Mouse (Mus musculus) neural tube, embryonic 15.5 days (tissue): ENCODE results near the gene Sgcg. TPM values are rescaled to one million over a fixed set of nuclear protein-coding genes. Genes with fewer than 3 reads are reported as not detected.

Source experiments
- ATAC-seq: fragments of 200-750 bp; cut with Nextera tagmentation; 2 replicates; pipeline ENCODE4 v1.8.0; 2017; ENCODE audit warnings: mild to moderate bottlenecking, moderate TSS enrichment, moderate library complexity; ENCODE audit not compliant: low FRiP score
- H3K27ac ChIP-seq: fragments of 300-500 bp; sonication (generic); replicated peaks from 2 replicates; pipeline ENCODE4 v1.5.1; 2015; ENCODE audit warnings: mild to moderate bottlenecking, inconsistent platforms
- H3K27me3 ChIP-seq: fragments of 300-500 bp; sonication (generic); replicated peaks from 2 replicates; pipeline ENCODE4 v1.6.1; 2015; ENCODE audit warnings: inconsistent platforms
- H3K36me3 ChIP-seq: fragments of 300-500 bp; sonication (generic); 2 replicates; pipeline ENCODE4 v1.6.1; 2015; ENCODE audit warnings: inconsistent platforms
- H3K4me1 ChIP-seq: fragments of 300-500 bp; sonication (generic); 2 replicates; pipeline ENCODE4 v1.6.1; 2015; ENCODE audit warnings: inconsistent platforms
- H3K4me2 ChIP-seq: fragments of 300-500 bp; sonication (generic); 2 replicates; pipeline ENCODE4 v1.6.1; 2015; ENCODE audit warnings: inconsistent platforms, mild to moderate bottlenecking, moderate library complexity
- H3K4me3 ChIP-seq: fragments of 300-500 bp; sonication (generic); replicated peaks from 2 replicates; pipeline ENCODE4 v1.5.1; 2015; ENCODE audit warnings: mild to moderate bottlenecking, inconsistent platforms
- H3K9ac ChIP-seq: fragments of 300-500 bp; sonication (generic); replicated peaks from 2 replicates; pipeline ENCODE4 v1.6.1; 2015; ENCODE audit warnings: mild to moderate bottlenecking, inconsistent platforms
- H3K9me3 ChIP-seq: fragments of 300-500 bp; sonication (generic); replicated peaks from 2 replicates; pipeline ENCODE4 v1.6.1; 2016; ENCODE audit warnings: inconsistent platforms
- WGBS: fragments of 180-500 bp; shearing (Covaris S2); methylation state at CpG from one replicate; pipeline ENCODE4 v1.1.7; 2015; ENCODE audit warnings: mixed read lengths; 5-methylcytosine and 5-hydroxymethylcytosine counted together
- polyA plus RNA-seq: library from polyadenylated mRNA; unstranded; fragments of >200 nt; fragmentation: Nextera tagmentation; extraction: Ambion mirVana; gene quantifications from 2 replicates; pipeline ENCODE4 v1.2.1, GENCODE M21; 2015

Sgcg gene
- polyA plus RNA-seq, 1 experiment from 2014 or later, result 1.0 TPM

GRCm38 (mm10) chr14:61229763-61230162, 28.5 kb downstream of the Sgcg start:
- no peak for ATAC-seq
- Histone ChIP-seq H3K36me3 (no peaks in the 10 kb centered on the region), H3K4me3 (no peak overlapping the region), H3K27me3 (no peaks in the 10 kb centered on the region), H3K9ac (no peak overlapping the region), H3K4me1 (no peaks in the 10 kb centered on the region), H3K27ac (no peak overlapping the region), H3K4me2 (no peak overlapping the region), H3K9me3 (no peaks in the 10 kb centered on the region)
- 90% methylated on average over 5 of the region's 5 CpGs for WGBS

DNA sequence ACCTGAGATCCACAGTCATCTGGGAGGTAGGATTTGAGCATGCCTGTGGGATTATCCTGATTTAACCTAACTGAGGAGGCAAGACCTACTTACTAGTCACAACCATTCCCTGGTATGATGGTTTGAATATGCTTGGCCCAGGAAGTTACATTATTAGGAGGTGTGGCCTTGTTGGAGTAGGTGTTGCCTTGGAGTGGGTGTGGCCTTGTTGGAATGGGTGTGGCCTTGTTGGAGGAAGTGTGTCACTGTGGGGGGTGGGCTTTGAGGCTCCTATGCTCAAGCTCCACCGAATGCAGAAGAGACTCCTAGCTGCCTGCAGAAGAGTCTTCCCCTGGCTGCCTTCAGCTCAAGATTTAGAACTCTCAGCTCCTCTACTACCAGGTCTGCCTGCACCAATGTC, 32.1 kb downstream of the Sgcg start:
- no peak overlapping the region for H3K4me3 ChIP-seq
- H3K4me2 ChIP-seq, result no peak overlapping the region
- no peak overlapping the region for H3K9ac ChIP-seq
- ATAC-seq, result no peak
- no peaks in the 10 kb centered on the region for H3K4me1 ChIP-seq
- H3K27me3 ChIP-seq, result no peaks in the 10 kb centered on the region
- H3K27ac ChIP-seq, result no peak overlapping the region
- 79% methylated on average over 1 of the region's 1 CpGs for WGBS
- H3K36me3 ChIP-seq, result no peaks in the 10 kb centered on the region
- H3K9me3 ChIP-seq, result no peaks in the 10 kb centered on the region

DNA sequence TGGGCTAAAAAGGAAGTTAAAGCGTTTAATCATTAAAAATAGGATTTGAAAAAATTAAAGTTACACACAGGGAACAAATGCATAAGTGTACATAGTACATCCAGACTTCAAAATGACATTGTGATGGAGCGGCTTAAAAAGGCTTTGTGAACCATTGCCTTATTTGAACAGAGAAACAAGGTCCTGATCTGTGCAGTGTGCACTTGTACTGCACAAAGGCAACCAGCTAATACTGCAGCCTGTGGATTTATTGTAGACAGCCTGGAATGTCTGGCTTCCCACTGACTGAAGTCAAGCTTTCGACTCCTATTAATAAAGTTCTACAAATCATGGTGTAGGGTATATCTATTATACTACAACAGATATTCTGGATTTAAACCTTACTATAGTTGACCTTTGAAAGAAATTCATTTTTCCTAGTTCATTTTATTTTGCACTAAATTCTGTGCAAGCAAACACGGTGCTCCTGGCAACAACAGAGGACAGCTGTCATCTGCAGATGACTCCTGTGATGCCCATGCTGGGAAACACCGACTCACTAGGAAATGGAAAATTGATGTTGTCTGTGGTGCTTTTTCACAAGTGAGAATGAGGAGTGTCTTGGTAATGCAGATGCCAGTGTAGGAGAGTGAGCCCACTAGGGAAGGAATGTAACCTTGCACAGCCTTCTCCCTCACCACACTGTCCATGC, 33.8 kb downstream of the Sgcg start:
- Histone ChIP-seq H3K9ac (no peak overlapping the region), H3K4me3 (no peak overlapping the region), H3K27me3 (no peaks in the 10 kb centered on the region), H3K36me3 (no peaks in the 10 kb centered on the region), H3K9me3 (no peaks in the 10 kb centered on the region), H3K4me1 (no peaks in the 10 kb centered on the region), H3K27ac (no peak overlapping the region), H3K4me2 (no peak overlapping the region)
- 75% methylated on average over 5 of the region's 5 CpGs for WGBS
- no peak for ATAC-seq

- Histone ChIP-seq H3K4me2 (no peak overlapping the region), H3K9me3 (no peaks in the 10 kb centered on the region), H3K36me3 (no peaks in the 10 kb centered on the region), H3K4me1 (no peaks in the 10 kb centered on the region), H3K27ac (no peak overlapping the region), H3K9ac (no peak overlapping the region), H3K4me3 (no peak overlapping the region), H3K27me3 (no peaks in the 10 kb centered on the region)
- no peak for ATAC-seq
- WGBS, result 72% methylated on average over 4 of the region's 4 CpGs
Observed at GRCm38 (mm10) chr14:61223740-61224139, 34.5 kb downstream of the Sgcg start.

DNA sequence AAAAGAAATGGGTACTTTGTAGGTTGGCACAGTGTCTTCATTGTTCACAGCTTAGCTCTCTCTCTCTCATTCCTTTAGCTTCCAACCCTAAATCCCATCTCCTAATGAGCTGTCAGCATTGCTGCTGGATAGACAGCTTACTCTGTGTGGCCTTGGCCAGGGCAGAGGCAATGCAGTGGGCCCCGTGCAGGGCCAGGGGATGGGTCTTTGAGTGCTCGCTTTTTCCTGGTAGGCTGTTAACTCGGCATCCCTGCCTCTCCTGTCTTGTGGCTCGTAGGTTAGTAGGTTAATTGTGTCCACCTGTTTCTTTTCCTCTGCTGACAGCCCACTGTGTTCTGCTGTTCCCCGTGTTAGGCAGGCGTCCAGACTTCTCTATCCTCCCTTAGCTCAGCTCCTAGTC, 35.8 kb downstream of the Sgcg start:
- no peak overlapping the region for H3K4me2 ChIP-seq
- H3K4me3 ChIP-seq, result no peak overlapping the region
- no peak for ATAC-seq
- H3K27ac ChIP-seq, result no peak overlapping the region
- 67% methylated on average over 6 of the region's 6 CpGs for WGBS
- H3K36me3 ChIP-seq, result no peaks in the 10 kb centered on the region
- H3K4me1 ChIP-seq, result no peaks in the 10 kb centered on the region
- no peaks in the 10 kb centered on the region for H3K9me3 ChIP-seq
- no peak overlapping the region for H3K9ac ChIP-seq
- no peaks in the 10 kb centered on the region for H3K27me3 ChIP-seq

GRCm38 (mm10) chr14:61221166-61221565, 37.1 kb downstream of the Sgcg start:
- Histone ChIP-seq H3K9ac (no peak overlapping the region), H3K4me3 (no peak overlapping the region), H3K27me3 (no peaks in the 10 kb centered on the region), H3K9me3 (no peaks in the 10 kb centered on the region), H3K27ac (no peak overlapping the region), H3K4me2 (no peak overlapping the region), H3K36me3 (no peaks in the 10 kb centered on the region), H3K4me1 (no peaks in the 10 kb centered on the region)
- 82% methylated on average over 5 of the region's 5 CpGs for WGBS
- no peak for ATAC-seq

- no peak for ATAC-seq
- Histone ChIP-seq H3K9ac (no peak overlapping the region), H3K4me2 (no peak overlapping the region), H3K27me3 (no peaks in the 10 kb centered on the region), H3K27ac (no peak overlapping the region), H3K4me3 (no peak overlapping the region), H3K9me3 (no peaks in the 10 kb centered on the region; the same call in 1 of the 2 replicates), H3K4me1 (no peaks in the 10 kb centered on the region), H3K36me3 (peaks cover 76% of the 10 kb centered on the region)
- WGBS, result 96% methylated on average over 6 of the region's 6 CpGs
Observed at GRCm38 (mm10) chr14:61211754-61212153, 46.5 kb downstream of the Sgcg start.

DNA sequence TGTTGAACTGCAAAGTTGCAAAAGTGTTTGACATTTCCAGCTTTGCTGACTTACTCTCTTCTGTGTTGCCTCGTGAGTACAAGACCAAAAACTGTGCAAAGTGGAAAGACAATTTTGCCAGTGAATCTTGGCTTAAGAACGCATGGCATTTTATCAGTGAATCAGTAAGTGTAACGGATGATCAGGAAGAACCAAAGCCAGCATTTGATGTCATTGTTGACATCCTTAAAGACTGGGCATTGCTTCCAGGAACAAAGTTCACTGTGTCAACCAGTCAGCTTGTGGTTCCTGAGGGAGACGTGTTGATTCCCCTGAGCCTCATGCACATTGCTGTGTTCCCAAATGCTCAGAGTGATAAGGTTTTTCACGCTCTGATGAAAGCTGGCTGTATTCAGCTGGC, 48.2 kb downstream of the Sgcg start:
- H3K27me3 ChIP-seq, result no peaks in the 10 kb centered on the region
- no peaks in the 10 kb centered on the region; the same call in 1 of the 2 replicates for H3K9me3 ChIP-seq
- H3K9ac ChIP-seq, result no peak overlapping the region
- H3K36me3 ChIP-seq, result peaks cover 92% of the 10 kb centered on the region
- WGBS, result 95% methylated on average over 5 of the region's 5 CpGs
- no peaks in the 10 kb centered on the region for H3K4me1 ChIP-seq
- ATAC-seq, result no peak
- H3K4me2 ChIP-seq, result no peak overlapping the region
- H3K27ac ChIP-seq, result no peak overlapping the region
- H3K4me3 ChIP-seq, result no peak overlapping the region

DNA sequence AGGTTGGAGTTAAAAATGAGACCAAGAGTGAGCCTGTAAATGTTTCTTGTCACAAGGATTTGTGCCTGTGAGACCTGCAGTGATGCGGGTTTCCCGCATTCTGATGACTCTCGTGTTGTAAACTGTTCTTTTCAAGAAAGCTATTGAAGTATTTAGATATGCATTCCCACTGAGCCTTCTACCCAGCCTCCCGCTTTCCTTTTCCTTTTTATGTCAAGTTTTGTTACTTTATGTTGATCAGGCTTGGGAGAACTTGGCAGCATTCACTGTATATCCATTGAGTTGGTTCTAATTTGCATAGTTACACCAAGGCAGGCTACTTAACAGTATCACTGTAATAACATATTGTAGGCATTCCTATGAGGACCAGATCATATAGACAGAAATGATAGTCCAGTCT, 63.9 kb downstream of the Sgcg start:
- H3K9ac ChIP-seq, result no peak overlapping the region
- H3K4me3 ChIP-seq, result no peak overlapping the region
- H3K4me2 ChIP-seq, result no peak overlapping the region
- H3K9me3 ChIP-seq, result no peaks in the 10 kb centered on the region
- WGBS, result 43% methylated on average over 4 of the region's 4 CpGs
- H3K27me3 ChIP-seq, result no peaks in the 10 kb centered on the region
- H3K4me1 ChIP-seq, result no peaks in the 10 kb centered on the region
- H3K27ac ChIP-seq, result no peak overlapping the region
- H3K36me3 ChIP-seq, result peaks cover 46% of the 10 kb centered on the region
- no peak for ATAC-seq

GRCm38 (mm10) chr14:61192326-61192725, 66.0 kb downstream of the Sgcg start:
- no peak overlapping the region for H3K9ac ChIP-seq
- no peak overlapping the region for H3K4me3 ChIP-seq
- H3K4me1 ChIP-seq, result no peaks in the 10 kb centered on the region
- no peak for ATAC-seq
- H3K27ac ChIP-seq, result no peak overlapping the region
- WGBS, result 87% methylated on average over 10 of the region's 10 CpGs
- H3K27me3 ChIP-seq, result no peaks in the 10 kb centered on the region
- peaks cover 41% of the 10 kb centered on the region for H3K36me3 ChIP-seq
- H3K9me3 ChIP-seq, result no peaks in the 10 kb centered on the region
- no peak overlapping the region for H3K4me2 ChIP-seq

DNA sequence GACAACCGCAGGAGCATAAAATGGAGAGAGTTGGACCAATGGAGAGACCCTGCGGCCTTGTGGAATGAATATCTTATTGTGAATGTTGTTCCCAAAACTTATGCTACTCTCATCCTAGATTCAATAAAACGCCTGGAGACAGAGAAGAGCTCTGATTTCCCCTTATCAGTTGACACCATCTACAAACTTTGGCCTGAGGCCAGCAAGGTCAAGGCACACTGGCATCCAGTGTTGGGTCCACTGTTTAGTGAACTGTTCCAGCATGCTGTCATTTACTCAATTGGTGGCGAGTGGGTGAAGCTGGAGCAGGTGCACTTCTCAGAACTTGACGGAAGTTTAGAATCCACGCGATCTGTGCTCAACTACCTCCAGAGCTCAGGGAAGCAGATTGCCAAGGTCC, 66.4 kb downstream of the Sgcg start:
- Histone ChIP-seq H3K36me3 (peaks cover 38% of the 10 kb centered on the region), H3K9me3 (no peaks in the 10 kb centered on the region), H3K9ac (no peak overlapping the region), H3K27me3 (no peaks in the 10 kb centered on the region), H3K4me2 (no peak overlapping the region), H3K27ac (no peak overlapping the region), H3K4me3 (no peak overlapping the region), H3K4me1 (no peaks in the 10 kb centered on the region)
- WGBS, result 90% methylated on average over 7 of the region's 7 CpGs
- ATAC-seq, result no peak

DNA sequence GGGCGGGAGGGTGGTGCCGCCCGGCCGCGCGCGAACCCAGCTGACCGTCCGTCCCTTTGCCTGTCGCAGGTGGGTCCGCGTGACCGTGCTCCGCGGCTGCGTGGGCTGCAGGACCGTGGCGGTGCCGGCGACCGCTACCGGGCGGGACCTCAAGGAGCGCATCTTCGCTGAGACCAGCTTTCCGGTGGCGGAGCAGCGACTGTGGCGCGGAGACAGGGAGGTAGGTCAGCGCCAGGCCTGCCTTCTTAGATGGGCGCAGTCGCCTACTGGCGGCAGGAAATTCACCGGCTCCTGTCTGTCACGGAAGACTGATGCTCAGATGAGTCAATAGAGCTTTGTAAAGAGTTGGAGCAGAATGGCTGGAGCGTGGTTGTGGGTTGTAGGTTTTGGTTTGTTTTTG, 85.1 kb downstream of the Sgcg start:
- Histone ChIP-seq H3K9ac (peak overlapping the region; percentile 85), H3K27me3 (no peaks in the 10 kb centered on the region), H3K4me2 (peak overlapping the region; percentile 68), H3K4me1 (peaks cover 28% of the 10 kb centered on the region), H3K36me3 (no peaks in the 10 kb centered on the region), H3K9me3 (no peaks in the 10 kb centered on the region), H3K4me3 (peak overlapping the region; percentile 91), H3K27ac (peak overlapping the region; percentile 95)
- peak; percentile 63 for ATAC-seq
- WGBS, result under 1% methylated on average over 37 of the region's 37 CpGs
